Mouse (Mus musculus) kidney, postnatal 36 days (tissue): ENCODE measurements around the gene Rph3a.

Experiments
- DNase-seq, 2 experiments: peaks; one replicate each; pipeline ENCODE4 v3.0.0; 2021 to 2022; ENCODE audit warnings: mixed read lengths in 2 of 2

The Rph3a gene

DNA sequence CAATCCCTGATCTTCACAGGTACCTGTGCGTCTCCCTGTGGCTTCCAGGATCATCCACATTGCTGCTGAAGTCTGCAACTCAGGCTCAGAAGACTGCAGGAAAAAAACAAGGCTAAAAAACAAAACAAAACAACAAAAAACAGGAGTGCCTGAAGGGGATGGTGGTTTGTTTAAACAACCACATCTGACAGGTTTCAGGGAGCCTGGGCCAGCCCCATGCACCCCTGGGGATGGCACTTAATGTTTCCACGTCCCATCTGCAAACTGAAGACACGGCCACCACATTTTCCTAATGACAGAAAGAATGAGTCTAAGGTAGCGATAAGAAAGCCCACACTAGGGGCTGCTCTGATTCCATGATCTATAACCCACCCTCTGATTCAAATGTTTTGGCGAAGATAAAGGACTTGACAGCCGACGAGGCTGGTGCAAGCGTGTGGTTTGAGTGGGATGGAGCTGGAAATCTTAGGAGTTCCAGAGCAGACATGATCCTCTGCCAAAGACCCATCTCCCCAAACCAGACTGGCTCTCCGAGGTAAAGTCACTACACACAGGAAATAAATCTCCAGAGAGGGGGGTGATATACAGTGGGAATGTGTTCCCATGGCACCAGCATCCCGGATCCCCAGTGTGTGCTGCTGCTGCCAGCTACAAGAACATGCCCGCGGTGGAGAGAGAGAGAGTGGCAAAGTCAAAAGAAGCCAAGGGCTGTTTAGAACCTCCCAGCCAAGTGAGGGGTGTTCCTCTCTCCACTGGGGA is at the start of gene Rph3a:
Gene Rph3a (minus strand): TSS at position 282 of the 759 bp plus-strand sequence.
- DNase-seq, result no peak

DNA sequence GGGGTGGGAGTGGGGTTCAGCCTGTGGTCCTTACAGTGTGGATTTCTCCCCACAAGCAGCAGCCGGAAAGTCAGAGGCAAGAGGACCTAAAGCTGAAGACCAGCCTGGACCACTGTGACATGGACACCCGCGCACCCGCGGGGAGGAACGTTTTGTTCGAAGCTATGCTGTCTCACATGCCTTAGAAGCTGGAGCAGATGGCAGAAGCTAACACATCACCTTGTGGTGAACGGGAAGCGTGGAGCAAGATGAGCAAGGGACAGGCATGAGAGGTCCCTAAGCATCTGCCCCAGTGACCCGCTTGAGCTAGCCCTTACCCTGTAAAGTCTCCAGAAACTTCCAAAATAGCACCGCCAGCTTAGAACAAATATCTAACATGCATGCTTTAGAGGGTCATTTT is 48.4 kb upstream of the Rph3a start:
- DNase-seq, result no peak

DNA sequence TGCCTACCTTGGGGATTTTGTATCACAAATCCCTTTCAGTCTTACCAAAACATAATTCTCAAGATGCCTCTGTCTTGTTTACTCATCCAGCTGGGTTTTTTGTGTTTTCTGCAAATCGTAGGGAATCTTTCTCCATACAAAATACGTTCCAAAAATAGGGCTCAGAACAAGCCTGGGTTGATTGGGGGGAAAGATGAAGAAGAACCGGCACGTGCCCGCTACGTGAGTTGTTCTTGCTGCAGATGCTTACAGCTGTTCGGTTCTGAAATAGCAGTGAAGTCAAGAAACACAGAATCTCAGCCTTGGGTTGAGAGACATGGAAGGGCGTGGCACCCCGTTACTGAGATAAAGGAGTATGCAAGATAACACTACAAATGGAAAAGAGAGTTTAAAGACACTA is 44.0 kb upstream of the Rph3a start:
- no peak for DNase-seq

DNA sequence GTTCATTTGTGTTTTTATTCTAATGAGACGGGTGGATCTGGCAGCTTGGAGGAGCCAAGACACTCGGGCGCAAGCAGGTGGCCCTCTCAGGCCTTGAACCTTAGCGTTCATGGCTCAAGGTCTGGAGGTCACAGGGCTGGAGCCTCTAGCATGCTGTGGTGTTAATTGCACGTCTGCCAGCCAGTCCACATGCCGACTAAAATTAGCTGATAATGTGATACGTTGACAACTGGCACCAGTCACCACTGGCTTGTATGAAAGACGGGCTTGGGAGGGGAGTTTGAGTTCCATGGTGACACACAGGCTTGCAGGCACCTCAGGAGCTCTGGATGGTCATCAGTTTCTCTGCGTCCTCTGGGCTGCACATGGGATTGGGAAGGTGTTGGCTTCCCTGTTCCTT is 31.9 kb upstream of the Rph3a start:
- DNase-seq, result no peak

DNA sequence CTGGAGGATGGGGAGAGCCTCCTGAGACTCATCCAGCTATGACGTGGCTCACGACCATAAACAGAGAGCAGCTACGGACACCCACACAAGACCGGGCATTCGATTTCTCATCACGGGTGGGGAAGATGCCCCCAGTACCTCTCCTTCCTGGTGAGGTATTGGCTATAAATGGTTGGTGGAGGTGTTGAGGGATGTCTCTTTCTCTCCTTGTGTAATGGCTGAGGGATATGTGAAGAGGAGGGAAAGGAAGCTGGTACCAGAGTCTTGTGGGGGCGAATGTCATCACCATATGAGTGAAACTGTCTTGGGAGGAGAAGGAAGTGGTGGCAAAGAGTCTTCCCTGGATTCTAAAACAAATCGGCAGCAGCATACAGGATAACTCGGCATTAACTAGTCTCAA is 29.6 kb upstream of the Rph3a start:
- no peak for DNase-seq

DNA sequence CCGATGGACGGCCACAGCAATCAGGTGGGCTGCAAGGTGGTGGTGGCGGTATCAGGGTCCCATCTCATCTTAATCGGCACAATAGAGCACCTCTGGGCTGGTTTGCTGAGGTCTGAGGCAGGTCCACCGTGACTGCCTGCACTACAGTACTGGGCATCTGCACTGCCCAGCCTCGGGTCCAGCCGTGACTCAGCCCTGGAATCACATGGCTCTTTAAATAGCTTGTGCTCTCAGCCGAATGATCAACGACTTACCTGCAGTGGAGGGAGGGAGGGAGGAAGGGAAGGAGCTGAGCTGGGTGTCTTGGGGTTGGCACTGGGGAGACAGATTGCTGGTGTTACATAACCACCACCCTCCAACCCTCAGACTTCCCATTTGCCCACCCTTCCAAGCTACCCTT is 20.3 kb upstream of the Rph3a start:
- no peak for DNase-seq

DNA sequence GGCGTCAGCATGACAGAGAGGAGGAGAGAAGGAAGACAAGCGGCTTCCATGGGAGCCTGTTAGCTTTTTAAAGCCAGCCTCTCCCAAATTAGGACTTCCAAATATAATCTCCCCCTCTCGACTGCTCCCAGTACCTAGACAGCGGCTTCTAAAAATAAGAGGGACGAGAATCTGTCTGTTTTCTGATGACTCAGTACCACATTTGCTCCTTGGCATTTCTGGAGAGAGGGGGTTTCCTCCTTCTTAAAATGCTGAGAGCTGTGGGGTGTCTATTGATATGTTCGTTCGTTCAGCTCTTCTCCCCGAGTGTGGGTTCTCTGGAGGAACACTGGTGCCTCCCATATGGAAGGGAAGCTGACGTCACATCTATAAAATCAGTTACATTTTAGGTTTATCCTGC is 9.6 kb upstream of the Rph3a start:
- no peak for DNase-seq

DNA sequence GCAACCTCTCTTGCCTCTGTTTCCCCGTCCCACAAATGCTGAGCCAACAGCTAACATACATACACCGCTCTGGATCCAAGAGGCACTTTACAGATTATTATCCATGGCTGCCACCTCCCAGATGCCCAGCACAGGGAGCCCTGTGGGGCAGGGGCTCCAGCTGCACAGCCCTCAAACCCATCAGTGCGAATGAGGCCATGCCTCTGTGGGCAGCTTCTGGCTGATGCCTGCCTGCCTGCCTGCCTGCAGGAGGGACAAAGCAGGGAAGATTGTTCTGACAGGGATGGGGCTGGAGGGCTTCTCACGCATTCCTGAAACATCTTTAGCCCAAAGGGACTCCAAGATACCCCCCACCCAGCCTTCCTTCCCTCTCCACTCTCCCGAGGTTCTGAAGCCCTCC is 7.8 kb upstream of the Rph3a start:
- DNase-seq, result no peak

DNA sequence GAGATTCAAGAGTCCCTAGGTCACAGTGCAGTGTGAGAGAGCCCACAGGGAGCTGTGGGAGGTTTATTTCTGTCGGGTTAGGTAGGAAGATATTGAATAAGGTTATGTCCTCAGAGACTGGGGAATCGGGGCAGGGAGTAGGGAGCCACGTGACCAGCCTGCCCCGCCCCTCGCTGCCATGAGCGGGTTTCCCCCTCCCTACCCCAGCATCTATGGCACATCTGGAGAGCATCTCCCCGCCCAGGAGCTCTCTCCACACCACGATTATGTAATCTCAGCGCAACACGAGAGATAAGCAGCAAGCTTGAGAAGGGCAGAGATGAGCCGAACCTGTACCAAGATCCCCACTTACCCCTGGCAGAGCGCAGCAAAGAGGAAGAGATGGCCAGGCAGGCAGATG is 6.5 kb upstream of the Rph3a start:
- no peak for DNase-seq

DNA sequence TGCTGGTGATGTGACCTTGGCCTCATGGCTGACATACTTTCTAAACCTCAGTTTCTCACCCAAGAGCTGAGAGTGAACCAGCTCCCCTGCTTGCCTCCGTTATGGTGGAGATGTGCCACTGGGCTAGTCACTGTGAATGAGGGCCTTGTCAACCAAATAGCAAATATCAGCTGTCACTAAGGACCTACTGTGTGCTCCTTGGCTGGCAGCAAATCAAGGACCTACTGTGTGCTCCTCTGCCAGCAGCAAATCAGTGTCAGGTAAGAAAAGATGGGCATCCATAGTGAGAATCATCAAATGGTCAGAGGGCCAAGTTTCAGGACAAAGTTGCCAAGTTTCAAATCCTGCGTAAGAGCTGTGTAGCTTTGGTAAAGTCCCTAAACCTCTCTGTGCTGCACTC is 4.6 kb upstream of the Rph3a start:
- no peak for DNase-seq

DNA sequence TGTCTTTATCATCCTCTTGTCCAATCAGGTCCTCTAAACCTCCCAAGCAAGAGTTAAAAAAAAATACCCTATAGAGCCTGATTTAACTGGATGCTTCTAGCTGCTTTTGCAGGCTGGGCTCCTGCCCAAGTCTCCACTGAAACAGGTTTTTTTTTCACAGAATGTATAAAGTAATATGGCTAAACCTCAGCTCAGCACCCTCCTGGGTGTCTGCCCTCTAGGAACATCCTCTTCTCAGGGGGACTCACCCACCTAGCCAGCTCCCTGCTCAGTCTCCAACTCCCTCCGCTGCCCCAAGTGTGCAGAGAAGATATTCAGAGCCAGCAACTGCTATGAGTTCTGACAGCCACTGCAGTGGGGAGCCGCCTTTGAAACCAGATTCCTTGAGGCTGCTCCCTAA is 2.1 kb upstream of the Rph3a start:
- no peak for DNase-seq

DNA sequence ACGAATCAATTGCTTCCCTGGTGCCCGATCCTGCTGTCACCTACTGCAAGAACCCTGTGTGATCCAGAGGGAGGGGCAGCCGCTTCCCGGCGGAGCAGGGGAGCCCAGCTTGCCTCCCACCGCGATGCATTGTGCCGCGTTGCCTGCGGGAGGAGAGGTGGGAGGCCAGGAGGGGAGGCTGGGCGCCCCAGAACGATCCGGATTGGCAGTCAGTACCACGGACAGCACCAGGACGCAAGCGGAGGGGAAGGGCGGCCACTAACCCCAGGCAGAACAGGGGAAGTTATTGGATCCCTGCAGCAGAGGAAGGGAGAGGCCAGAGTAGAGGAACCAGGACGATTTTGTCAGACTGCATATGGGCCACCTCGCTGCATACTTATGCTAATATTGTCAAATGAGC is 486 bp downstream of the Rph3a start:
- peak; percentile 6 to 69 for DNase-seq

DNA sequence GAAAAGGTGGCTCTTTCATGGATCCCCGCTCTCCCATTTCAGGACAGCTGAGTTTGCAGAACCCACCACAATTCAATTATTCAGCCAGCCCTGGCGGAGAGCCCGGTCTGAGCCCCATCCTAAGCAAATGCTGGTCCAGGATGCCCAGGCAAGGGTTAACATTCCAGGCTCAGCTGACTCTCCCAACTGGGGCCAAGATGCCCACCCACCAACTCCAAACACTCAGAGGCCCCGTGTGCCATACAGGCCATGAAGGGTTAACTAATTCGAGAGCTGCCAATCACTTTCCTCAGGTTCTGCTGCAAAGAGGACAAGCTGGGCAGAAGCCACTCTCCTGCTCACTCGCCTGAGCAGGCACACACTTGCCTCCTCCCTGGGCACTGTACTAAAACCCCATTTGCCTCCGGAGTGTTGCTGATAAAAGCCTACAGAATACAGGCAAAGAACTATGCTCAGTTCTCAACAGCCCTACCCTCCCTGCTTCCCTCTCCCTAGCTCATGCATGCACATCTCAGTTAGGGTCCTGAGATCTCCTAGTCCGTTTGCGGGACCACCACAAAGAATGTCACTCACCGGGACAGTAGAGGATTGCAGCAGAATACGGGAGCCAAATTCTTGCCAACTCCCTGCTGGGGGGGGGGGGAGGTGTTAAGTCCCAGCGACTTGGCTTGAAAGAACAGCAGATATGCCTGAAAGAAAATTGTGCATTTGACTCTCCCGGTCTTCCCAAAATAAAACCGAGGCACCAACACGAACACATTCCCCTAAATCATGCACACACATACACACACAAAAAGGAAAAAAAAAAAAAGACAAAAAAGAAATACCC is 1.3 kb downstream of the Rph3a start:
- DNase-seq, result no peak

DNA sequence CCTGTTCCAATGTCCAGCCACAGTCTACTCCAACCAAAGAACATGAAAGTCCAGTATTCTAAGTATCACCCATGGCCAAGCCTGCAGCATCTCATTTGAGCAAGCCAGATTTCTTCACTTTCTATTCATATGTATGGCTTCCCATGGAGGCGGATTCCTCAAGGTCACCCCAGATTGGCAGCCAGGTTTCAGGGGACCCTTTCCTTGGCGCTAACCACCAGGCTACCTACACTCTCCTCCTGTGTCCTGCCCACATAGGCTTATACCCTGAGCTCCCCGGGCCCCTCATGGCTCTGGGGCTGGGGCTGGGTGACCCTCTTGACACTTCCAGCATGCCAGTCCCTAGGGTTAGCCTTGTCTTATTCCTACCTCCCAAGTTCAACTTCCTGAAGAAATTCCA is 2.3 kb downstream of the Rph3a start:
- DNase-seq, result no peak

DNA sequence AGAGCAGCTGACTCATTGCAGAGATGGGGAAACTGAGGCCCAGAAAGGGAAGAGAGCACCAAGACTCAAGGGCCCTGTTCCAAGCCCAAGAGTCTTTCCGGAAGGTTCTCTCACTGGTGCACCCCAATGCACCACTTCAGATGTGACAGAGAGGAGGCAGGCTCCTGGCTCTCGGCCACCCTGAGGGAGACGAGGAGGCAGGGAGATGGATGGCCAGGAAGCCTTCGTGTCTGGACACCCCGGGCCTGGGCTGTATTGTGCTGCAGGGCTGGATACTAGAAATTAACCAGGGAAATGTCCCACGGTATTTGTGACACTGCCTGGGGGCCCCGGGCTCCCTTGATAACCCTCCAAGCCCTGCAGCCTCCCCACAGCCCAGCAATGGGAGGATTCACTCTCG is 2.8 kb downstream of the Rph3a start:
- DNase-seq, result no peak

DNA sequence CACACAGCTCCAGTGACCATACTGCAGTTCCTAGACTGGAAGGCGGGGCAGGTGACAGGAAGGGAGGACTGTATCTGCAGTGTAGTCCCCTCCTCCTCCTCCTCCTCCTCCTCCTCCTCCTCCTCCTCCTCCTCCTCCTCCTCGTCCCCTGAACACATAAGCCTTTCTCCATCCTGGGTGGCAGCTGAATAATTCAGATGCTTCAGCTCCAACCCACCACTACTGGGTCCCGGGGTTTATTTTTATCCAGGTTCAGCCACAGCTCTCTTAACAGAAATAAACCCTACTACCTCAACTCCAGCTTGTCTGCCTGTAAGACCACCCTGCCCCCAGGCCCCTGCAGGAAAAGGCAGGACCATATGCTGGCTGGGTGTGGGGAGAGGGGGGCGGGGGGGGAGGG is 3.7 kb downstream of the Rph3a start:
- DNase-seq, result no peak

DNA sequence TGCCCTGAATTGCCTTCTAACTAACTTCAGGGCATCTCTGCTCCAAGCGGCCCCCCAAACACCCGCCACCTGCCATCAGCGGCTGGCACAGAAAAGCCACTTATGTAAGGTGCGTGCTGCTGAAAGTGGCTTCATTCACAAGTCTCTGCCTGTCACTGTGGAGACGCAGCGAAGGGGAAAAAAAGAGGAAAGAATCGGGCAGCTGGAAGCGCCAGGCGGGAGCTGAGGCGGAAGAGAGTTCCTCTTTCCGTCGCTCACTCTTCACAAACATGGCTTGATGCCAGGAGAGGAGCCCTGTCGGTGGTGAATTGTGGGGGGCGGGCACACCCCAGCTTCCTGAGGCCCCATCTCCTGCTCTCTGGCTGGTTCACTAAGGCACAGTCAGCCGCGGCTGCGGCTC is 6.1 kb downstream of the Rph3a start:
- no peak for DNase-seq

DNA sequence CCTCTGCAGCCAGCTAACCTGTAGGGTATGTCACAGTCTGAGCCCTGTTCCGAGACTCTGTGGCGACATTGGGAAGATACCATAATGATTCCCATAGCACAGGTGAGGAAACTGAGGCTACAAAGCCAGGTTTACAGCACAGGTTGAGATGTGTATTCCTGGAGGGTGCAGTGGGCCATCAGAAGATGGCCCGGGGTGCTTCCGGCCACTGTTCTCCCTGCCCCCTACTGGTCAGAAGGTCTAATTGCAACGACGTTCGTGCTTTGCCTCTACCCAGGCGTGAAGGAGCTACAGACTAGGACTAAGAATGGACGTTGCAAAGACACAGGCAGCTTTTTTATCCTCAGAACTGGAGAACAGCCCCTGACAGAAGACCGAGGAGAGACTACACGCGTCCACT is 10.3 kb downstream of the Rph3a start:
- peak in 1 of 2 experiments; percentile 7 for DNase-seq

DNA sequence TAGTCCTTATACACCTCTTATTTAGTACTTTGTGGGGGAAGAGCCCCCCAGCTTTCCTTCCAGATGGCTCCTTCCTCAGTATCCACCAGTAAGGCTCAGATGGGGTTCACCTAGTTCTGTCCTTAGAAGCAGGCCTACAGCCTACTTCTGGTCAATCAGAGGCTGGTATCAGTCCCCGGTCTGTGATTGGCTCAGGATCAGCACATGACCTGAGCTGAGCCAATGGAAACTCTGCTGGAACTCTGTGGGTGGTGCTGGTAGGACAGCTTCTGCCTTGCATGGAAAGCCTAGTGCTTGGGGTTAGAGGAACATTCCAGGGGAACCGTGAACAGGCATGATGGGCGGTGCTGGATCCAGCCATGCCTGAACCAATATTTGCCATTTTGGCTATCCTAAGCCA is 21.5 kb downstream of the Rph3a start:
- DNase-seq, result no peak

DNA sequence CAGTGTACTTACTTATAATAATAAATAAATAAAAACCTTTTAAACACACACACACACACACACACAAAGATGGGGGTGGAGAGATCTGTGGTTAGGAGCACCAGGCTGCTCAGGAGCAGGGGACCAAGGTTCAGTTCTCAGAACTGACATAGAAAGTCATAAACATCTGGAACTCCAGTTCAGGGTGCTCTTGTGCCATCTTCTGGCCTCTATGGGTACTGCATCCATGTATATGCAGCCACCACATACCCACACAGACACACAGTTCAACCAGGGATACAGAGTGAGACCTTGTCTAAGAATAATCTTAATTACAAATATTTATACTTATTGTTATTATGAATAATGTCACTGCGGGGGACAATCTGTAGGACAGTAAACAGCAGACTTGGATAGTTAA is 26.9 kb downstream of the Rph3a start:
- DNase-seq, result no peak

DNA sequence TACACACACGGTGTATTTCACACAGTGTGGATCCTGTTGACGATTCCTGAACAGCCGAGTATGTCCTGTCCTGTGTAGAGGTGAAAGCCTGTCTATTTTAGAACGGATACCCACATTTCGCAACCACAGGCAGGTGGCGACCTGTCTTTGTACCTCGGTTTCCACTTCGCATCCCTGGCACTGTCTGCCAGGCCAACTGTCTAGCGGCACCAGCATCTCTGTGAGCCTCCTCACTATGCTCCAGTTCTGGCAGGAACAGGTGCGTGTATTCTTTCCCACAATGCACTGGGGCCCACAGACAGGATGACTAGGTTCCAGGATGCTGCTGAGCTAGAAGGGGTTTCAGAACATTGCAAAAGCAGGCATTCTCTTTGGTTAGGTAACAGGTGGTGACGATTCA is 28.7 kb downstream of the Rph3a start:
- no peak for DNase-seq

DNA sequence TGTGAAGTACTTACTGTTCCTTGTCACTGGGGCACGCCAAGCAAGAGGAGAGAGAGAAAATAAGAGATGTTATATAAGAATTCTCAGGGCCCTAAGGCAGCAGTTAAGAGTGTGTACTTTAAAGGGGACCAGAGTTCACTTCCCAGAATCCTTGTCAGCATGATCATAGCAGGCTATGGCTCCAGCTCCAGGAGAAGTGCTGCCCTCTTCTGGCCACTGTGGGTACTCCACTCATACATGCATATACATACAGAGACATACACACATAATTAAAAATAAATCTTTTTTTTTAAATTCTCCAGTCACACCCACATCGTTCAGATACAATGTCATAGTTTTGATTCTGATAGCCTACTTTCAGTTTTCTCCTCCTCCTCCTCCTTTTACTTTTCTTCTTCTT is 29.8 kb downstream of the Rph3a start:
- no peak for DNase-seq

DNA sequence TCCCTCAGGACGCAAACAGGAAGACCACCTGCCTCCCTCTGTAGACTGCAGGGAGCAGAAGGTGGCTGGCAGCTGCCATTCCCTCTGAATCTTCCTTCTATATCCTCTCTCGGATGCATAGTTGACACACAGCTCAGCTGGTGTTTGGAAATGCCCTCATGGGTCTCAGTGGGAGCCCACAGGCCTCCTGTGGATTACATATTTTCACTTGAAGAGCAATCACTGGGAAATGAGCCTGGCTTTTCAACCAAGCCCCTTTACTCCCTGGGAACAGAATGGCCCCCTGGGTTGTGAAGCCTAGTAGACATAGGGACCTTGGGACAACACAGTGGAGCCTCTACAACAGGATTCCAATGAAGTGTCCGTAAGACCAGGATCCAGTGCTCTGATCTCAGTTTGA is 33.8 kb downstream of the Rph3a start:
- DNase-seq, result no peak

DNA sequence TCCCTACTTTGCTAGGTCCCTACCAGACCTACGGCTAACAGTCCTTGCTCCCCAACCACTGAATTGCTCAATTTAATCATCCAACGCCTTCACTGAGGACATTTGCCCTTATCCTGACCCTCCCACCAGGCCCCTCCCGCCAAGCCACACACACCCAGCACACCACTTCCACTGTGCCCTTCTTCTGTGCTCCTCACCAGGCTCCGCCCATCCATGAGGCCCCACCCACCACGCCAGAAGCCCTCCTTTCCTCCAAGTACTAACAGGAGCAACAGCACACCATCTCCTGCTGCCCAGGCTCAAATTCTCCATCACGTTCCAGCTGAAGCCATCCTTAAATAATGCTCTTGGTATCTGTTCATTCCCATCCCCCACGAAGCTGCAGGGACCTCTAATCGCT is 35.4 kb downstream of the Rph3a start:
- no peak for DNase-seq

DNA sequence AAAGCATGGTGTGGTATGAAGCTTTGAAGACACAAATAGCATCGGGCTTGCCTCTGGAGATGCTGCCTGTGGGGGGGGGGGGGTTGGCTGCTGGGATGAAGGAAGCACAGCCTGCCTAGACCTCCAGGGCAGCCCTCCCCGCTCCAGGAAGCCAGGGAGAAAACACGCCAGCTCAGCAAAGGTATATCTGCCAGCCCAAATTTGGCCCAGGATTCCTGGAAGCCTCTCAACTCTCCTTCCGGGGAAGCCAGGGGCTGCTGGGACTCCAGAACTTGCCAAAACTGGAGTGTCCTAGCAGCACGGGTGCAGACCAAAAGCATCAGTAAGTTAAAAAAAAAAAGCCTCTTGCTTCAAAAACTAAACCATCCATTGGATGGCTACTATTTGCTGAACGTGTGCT is 37.6 kb downstream of the Rph3a start:
- no peak for DNase-seq
